Mouse (Mus musculus) heart, embryonic 11.5 days (tissue): ENCODE measurements around the gene Rassf4. TPM values are rescaled to one million over a fixed set of nuclear protein-coding genes. Genes with fewer than 3 reads are reported as not detected.
"Not testable (repeated sequence)": the region's sequence is repeated elsewhere in the genome, so short reads cannot be mapped to it uniquely, and the experiment has no call there.

Source experiments
- ATAC-seq: fragments of 200-750 bp; cut with Nextera tagmentation; replicated peaks from 2 replicates; pipeline ENCODE4 v1.8.0; 2017; ENCODE audit warnings: moderate library complexity; ENCODE audit not compliant: insufficient number of reproducible peaks, low FRiP score, low TSS enrichment
- H3K27ac ChIP-seq: fragments of 300-500 bp; sonication (generic); 2 replicates; pipeline ENCODE4 v1.5.1; 2014; ENCODE audit warnings: mild to moderate bottlenecking, low read depth, low read length
- H3K27me3 ChIP-seq: fragments of 300-500 bp; sonication (generic); 2 replicates; pipeline ENCODE4 v1.6.1; 2014; ENCODE audit warnings: mild to moderate bottlenecking, low read length, mixed read lengths; ENCODE audit not compliant: control insufficient read depth, insufficient read depth
- H3K36me3 ChIP-seq: fragments of 300-500 bp; sonication (generic); 2 replicates; pipeline ENCODE4 v1.6.1; 2014; ENCODE audit warnings: mild to moderate bottlenecking, low read length, moderate library complexity, mixed read lengths; ENCODE audit not compliant: control insufficient read depth, insufficient read depth
- H3K4me1 ChIP-seq: fragments of 300-500 bp; sonication (generic); 2 replicates; pipeline ENCODE4 v1.6.1; 2014; ENCODE audit warnings: low read length; ENCODE audit not compliant: control insufficient read depth, insufficient read depth
- H3K4me2 ChIP-seq: fragments of 300-500 bp; sonication (generic); 2 replicates; pipeline ENCODE4 v1.6.1; 2014; ENCODE audit warnings: mild to moderate bottlenecking, moderate library complexity
- H3K4me3 ChIP-seq: fragments of 300-500 bp; sonication (generic); 2 replicates; pipeline ENCODE4 v1.5.1; 2014; ENCODE audit warnings: low read depth, low read length
- H3K9ac ChIP-seq: fragments of 300-500 bp; sonication (generic); 2 replicates; pipeline ENCODE4 v1.6.1; 2014; ENCODE audit warnings: mild to moderate bottlenecking, low read depth, low read length, moderate library complexity
- H3K9me3 ChIP-seq: fragments of 300-500 bp; sonication (generic); replicated peaks from 2 replicates; pipeline ENCODE4 v1.6.1; 2016; ENCODE audit warnings: low read length; ENCODE audit not compliant: control insufficient read depth
- WGBS: fragments of 180-500 bp; shearing (Covaris S2); extraction: QIAGEN DNeasy Blood & Tissue Kit; methylation state at CpG from one replicate; pipeline ENCODE4 v1.1.7; 2014; ENCODE audit not compliant: insufficient replicate concordance; 5-methylcytosine and 5-hydroxymethylcytosine counted together
- polyA plus RNA-seq: library from polyadenylated mRNA; unstranded; fragments of >200 nt; fragmentation: Nextera tagmentation; extraction: Ambion mirVana; gene quantifications from 2 replicates; pipeline ENCODE4 v1.2.1, GENCODE M21; 2014

Gene Rassf4
- polyA plus RNA-seq, 1 experiment from 2014 or later, result 6.9 TPM

GRCm38 (mm10) chr6:116628095-116628494 is 45.7 kb downstream of the Rassf4 start:
- peak overlapping the region; percentile 83 for H3K4me2 ChIP-seq
- peak overlapping the region; percentile 80 for H3K4me3 ChIP-seq
- peak overlapping the region; percentile 99 for H3K9ac ChIP-seq
- peak overlapping the region; percentile 88 for H3K27ac ChIP-seq
- 24% methylated on average over 9 of the region's 9 CpGs for WGBS
- peaks cover 8% of the 10 kb centered on the region; the same call in 1 of the 2 replicates for H3K36me3 ChIP-seq
- H3K4me1 ChIP-seq, result peaks cover 2% of the 10 kb centered on the region; the same call in 1 of the 2 replicates
- no peaks in the 10 kb centered on the region for H3K27me3 ChIP-seq
- no peak for ATAC-seq
- H3K9me3 ChIP-seq, result no peaks in the 10 kb centered on the region

GRCm38 (mm10) chr6:116626417-116626816 is 47.3 kb downstream of the Rassf4 start:
- H3K9me3 ChIP-seq, ATAC-seq, H3K4me1 ChIP-seq, H3K4me3 ChIP-seq, H3K4me2 ChIP-seq, H3K27me3 ChIP-seq, H3K27ac ChIP-seq, H3K9ac ChIP-seq, H3K36me3 ChIP-seq: not testable (repeated sequence)
- WGBS, result 94% methylated on average over 9 of the region's 9 CpGs

- Histone ChIP-seq H3K9ac (no peak overlapping the region), H3K36me3 (peaks cover 7% of the 10 kb centered on the region; the same call in 1 of the 2 replicates), H3K27me3 (no peaks in the 10 kb centered on the region), H3K4me3 (no peak overlapping the region), H3K27ac (no peak overlapping the region), H3K9me3 (no peaks in the 10 kb centered on the region), H3K4me1 (no peaks in the 10 kb centered on the region), H3K4me2 (no peak overlapping the region)
- WGBS, result 59% methylated on average over 8 of the region's 8 CpGs
- ATAC-seq, result no peak
Measured at GRCm38 (mm10) chr6:116621318-116622023, 52.3 kb downstream of the Rassf4 start.

GRCm38 (mm10) chr6:116618073-116618472 is 55.7 kb downstream of the Rassf4 start:
- H3K9me3 ChIP-seq, result no peaks in the 10 kb centered on the region
- H3K4me3 ChIP-seq, result no peak overlapping the region
- H3K4me1 ChIP-seq, result no peaks in the 10 kb centered on the region
- H3K27ac ChIP-seq, result no peak overlapping the region
- no peaks in the 10 kb centered on the region for H3K36me3 ChIP-seq
- no peak overlapping the region for H3K9ac ChIP-seq
- no peak overlapping the region for H3K4me2 ChIP-seq
- no peak for ATAC-seq
- H3K27me3 ChIP-seq, result no peaks in the 10 kb centered on the region

- Histone ChIP-seq H3K27ac (no peak overlapping the region), H3K4me1 (no peaks in the 10 kb centered on the region), H3K9me3 (no peaks in the 10 kb centered on the region), H3K4me2 (no peak overlapping the region), H3K4me3 (no peak overlapping the region), H3K36me3 (no peaks in the 10 kb centered on the region), H3K9ac (no peak overlapping the region), H3K27me3 (no peaks in the 10 kb centered on the region)
- ATAC-seq, result no peak; the same call in 1 of the 2 replicates
- WGBS, result 76% methylated on average over 2 of the region's 2 CpGs
Measured at GRCm38 (mm10) chr6:116615719-116616118, 58.0 kb downstream of the Rassf4 start.

GRCm38 (mm10) chr6:116607230-116607629 is 66.5 kb downstream of the Rassf4 start:
- WGBS, result 31% methylated on average over 4 of the region's 4 CpGs
- Histone ChIP-seq H3K4me2 (no peak overlapping the region), H3K4me3 (no peak overlapping the region), H3K9ac (no peak overlapping the region), H3K4me1 (no peaks in the 10 kb centered on the region), H3K27me3 (no peaks in the 10 kb centered on the region), H3K27ac (no peak overlapping the region), H3K36me3 (no peaks in the 10 kb centered on the region), H3K9me3 (no peaks in the 10 kb centered on the region)
- no peak for ATAC-seq

GRCm38 (mm10) chr6:116600969-116601368 is 72.8 kb downstream of the Rassf4 start:
- not testable (repeated sequence) for H3K9ac ChIP-seq, H3K36me3 ChIP-seq, H3K9me3 ChIP-seq, H3K27ac ChIP-seq, H3K4me2 ChIP-seq, H3K27me3 ChIP-seq, H3K4me3 ChIP-seq, ATAC-seq, H3K4me1 ChIP-seq

- Histone ChIP-seq H3K9me3 (no peaks in the 10 kb centered on the region), H3K36me3 (no peaks in the 10 kb centered on the region), H3K9ac (no peak within 1 kb of the TSS), H3K27ac (no peak within 1 kb of the TSS), H3K4me3 (no peak within 1 kb of the TSS), H3K4me1 (no peaks in the 10 kb centered on the region), H3K27me3 (no peaks in the 10 kb centered on the region), H3K4me2 (no peak within 1 kb of the TSS)
- no peak for ATAC-seq
- 73% methylated on average over 4 of the region's 4 CpGs for WGBS
Measured at GRCm38 (mm10) chr6:116584095-116584494, 89.7 kb downstream of the Rassf4 start, which contains the start of gene Olfr215. Gene Olfr215 (minus strand): TSS chr6:116584195.
